Mouse (Mus musculus) gastrocnemius, adult 8-10 months (tissue): ENCODE data around the gene Gm12166. TPM values are rescaled to one million over a fixed set of nuclear protein-coding genes. Genes with fewer than 3 reads are reported as not detected.
A peak's percentile ranks its signal among the peaks of the same experiment; 100 is the strongest.

Experiments used
- DNase-seq, 2 experiments: peaks; one replicate each; pipeline ENCODE4 v3.0.0; 2022; ENCODE audit warnings: low spot score in 2 of 2
- microRNA-seq: library from miRNA; unstranded; fragments of <30 nt; microRNA quantifications from one replicate; pipeline ENCODE4 v1.2.0, GENCODE M21; 2022
- total RNA-seq, 4 experiments: library from RNA; stranded (reverse); gene quantifications; 2 replicates each; pipeline ENCODE4 v1.2.4; 2022

Gm12166 gene
- total RNA-seq, 4 experiments from 2014 or later, result 0.86 to 1.9 (median 1.2) TPM; not detected in 1

DNA sequence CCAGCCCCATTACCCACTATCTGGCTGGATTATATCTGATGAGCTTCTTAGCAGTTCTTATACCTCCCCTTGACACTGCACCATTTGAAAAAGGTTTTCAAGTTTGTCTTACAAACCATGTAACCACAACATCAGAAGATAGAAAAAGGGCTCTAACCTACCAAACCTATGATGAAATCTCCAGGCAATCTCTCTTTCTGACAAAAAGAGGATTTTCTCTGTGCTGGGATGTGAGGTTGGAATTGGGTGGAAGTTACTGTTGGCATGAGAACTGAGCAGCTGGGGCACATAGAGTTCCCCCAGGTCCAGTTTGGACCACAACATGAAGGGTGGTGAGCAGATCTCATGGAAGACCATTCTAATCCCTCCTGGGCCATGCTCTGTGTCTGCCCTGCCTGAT, 30.3 kb downstream of the Gm12166 start:
- DNase-seq, result no peak

DNA sequence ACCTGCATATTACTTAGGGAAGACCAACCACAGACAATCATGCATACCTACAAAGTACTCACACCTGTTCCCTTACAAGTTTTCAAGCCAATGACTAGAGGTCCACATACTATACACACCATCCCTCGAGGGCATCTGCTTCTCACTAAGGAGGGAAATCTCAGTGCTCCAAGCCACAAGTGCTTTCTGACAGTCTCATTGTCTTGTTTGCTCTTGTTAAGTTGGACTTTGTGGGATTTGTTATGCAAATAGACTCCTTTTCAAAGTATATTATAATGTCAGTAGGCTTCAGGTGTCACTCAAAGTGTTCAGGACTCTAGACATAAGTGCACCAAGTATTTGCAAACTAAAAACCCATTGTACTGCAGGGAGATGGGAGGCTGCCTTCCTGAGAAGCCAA, 31.9 kb downstream of the Gm12166 start:
- no peak for DNase-seq

DNA sequence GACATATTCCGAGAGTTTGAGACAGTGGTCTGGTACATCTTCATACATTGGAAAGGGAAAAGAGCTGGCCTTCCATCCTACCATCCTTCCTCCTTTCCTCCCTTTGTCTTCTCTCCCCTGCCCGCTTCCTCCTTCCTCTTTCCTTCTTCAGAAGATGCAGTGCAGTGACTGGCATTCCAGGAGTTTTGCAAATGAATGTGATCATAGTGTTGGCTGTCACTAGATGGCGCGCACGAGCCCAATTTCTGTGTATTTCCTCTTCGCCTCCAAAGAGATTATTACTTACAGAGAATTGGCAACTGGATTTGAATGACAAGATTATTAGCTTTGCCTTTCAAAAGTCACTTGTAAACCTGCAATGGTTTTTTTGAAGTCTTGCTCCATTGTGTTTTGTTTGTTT, 36.1 kb downstream of the Gm12166 start:
- DNase-seq, result peak; percentile 19

Small RNA genes lying within 50 kb of the gene (microRNA-seq; reads per million reads assigned to microRNA genes)
- gene Mir8100, result not detected

Other genes with a start within 250 kb of the Gm12166 start
- 10 to 100 TPM; 42.1 to 48.3 (median 46.0) TPM for gene Clint1, start 200.3 kb downstream of the Gm12166 start, total RNA-seq
- gene Lsm11, start 107.4 kb downstream of the Gm12166 start, total RNA-seq, result 1 to 10 TPM; 1.5 to 3.1 (median 1.8) TPM
- gene Thg1l, start 96.8 kb downstream of the Gm12166 start, total RNA-seq, result 1 to 10 TPM; 2.2 to 3.7 (median 2.6) TPM
- gene Sox30, start 72.0 kb downstream of the Gm12166 start, total RNA-seq, result not detected
- gene Adam19, start 3.7 kb upstream of the Gm12166 start, total RNA-seq, result 1 to 10 TPM; 1.5 to 2.8 (median 2.2) TPM
- gene Nipal4, start 114.2 kb upstream of the Gm12166 start, total RNA-seq, result not detected
- not detected for gene Fndc9, start 183.2 kb upstream of the Gm12166 start, total RNA-seq